ENCODE assay signal across 14 mouse cellular contexts in genomic region chr1:45276006-45276539, GRCm38 (mm10). TPM values are rescaled to one million over a fixed set of nuclear protein-coding genes. Genes with fewer than 3 reads are reported as not detected.
A peak's percentile ranks its signal among the peaks of the same experiment; 100 is the strongest.
DNase-seq lines count a peak whose midpoint lies in the region; ATAC-seq and TF ChIP-seq lines count a peak whose summit lies in the region.
"Had no signal": no experiment of that assay in that cellular context is flagged by ENCODE, and none has a peak within 500 bp of the region (broad histone marks: within the 10 kb centered on the region; RNA-seq: fewer than 3 reads in every experiment).

No protein-coding gene starts in this region.

- no peak for TF ChIP-seq POLR2A in limb, embryonic 14.5 days (IDR thresholded peaks at IDR 0.05; ENCODE audit: borderline replicate concordance, extremely low read depth, insufficient read depth, insufficient read length)

- intact Hi-C loops in heart, postnatal 10 days (cut with DNase I): no loop called here

- DNase-seq in gastrocnemius, adult 18-20 months (ENCODE audit: low spot score): peak; percentile 42
- DNase-seq in gastrocnemius, adult 8-10 months (ENCODE audit: low spot score in 2 of 2): no peak
- peak; percentile 14 for DNase-seq in limb, embryonic 14.5 days (ENCODE audit: low spot score)
- no peak for DNase-seq in limb, embryonic 10.5 days (ENCODE audit: low spot score)
- DNase-seq in heart, postnatal 10 days: peak; percentile 56 to 66
- DNase-seq in natural killer cell, adult 2 months (ENCODE audit: low spot score in 2 of 2): no peak
- DNase-seq in yolk sac, embryonic 10.5 days (ENCODE audit: low spot score): no peak
- DNase-seq: adrenal gland, adult 2 months; cerebellum, adult 18-20 months; kidney, adult 11 months; thymus, adult 18-20 months had no signal

- no peaks in the 10 kb centered on the region for H3K36me3 ChIP-seq in limb, embryonic 14.5 days (ENCODE audit: control insufficient read depth, insufficient read depth, low read length)
- no peaks in the 10 kb centered on the region for H3K36me3 ChIP-seq in limb, embryonic 10.5 days
- H3K36me3 ChIP-seq in midbrain, embryonic 15.5 days (replicated peaks): no peaks in the 10 kb centered on the region
- H3K36me3 ChIP-seq: embryonic facial prominence, embryonic 12.5 days; limb, embryonic 15.5 days had no signal

- H3K9me3 ChIP-seq in limb, embryonic 14.5 days (ENCODE audit: control insufficient read depth, low read length): no peaks in the 10 kb centered on the region
- no peaks in the 10 kb centered on the region for H3K9me3 ChIP-seq in limb, embryonic 10.5 days (replicated peaks)
- H3K9me3 ChIP-seq in midbrain, embryonic 15.5 days: no peaks in the 10 kb centered on the region
- H3K9me3 ChIP-seq: embryonic facial prominence, embryonic 12.5 days; limb, embryonic 15.5 days had no signal

- H3K27ac ChIP-seq in limb, embryonic 14.5 days (replicated peaks; ENCODE audit: low read depth, low read length): no peak overlapping the region
- H3K27ac ChIP-seq in limb, embryonic 10.5 days: no peak overlapping the region
- H3K27ac ChIP-seq in midbrain, embryonic 15.5 days: no peak overlapping the region
- H3K27ac ChIP-seq: embryonic facial prominence, embryonic 12.5 days; limb, embryonic 15.5 days had no signal

- no peaks in the 10 kb centered on the region for H3K27me3 ChIP-seq in limb, embryonic 14.5 days (ENCODE audit: control insufficient read depth, insufficient read depth, low read length)
- H3K27me3 ChIP-seq in limb, embryonic 10.5 days (ENCODE audit: low read depth, poor library complexity, severe bottlenecking): no peaks in the 10 kb centered on the region
- no peaks in the 10 kb centered on the region for H3K27me3 ChIP-seq in midbrain, embryonic 15.5 days (replicated peaks)
- H3K27me3 ChIP-seq: embryonic facial prominence, embryonic 12.5 days; limb, embryonic 15.5 days had no signal

- H3K4me1 ChIP-seq in limb, embryonic 14.5 days (ENCODE audit: control insufficient read depth, insufficient read depth, low read length): no peaks in the 10 kb centered on the region
- H3K4me1 ChIP-seq in limb, embryonic 10.5 days: no peaks in the 10 kb centered on the region
- H3K4me1 ChIP-seq in midbrain, embryonic 15.5 days: no peaks in the 10 kb centered on the region
- H3K4me1 ChIP-seq: embryonic facial prominence, embryonic 12.5 days; limb, embryonic 15.5 days had no signal

- no peak for ATAC-seq in limb, embryonic 14.5 days (ENCODE audit: low FRiP score, low read depth)
- ATAC-seq in midbrain, embryonic 15.5 days (replicated peaks): peak; percentile 37; the same call in 1 of the 2 replicates

- H3K4me3 ChIP-seq in limb, embryonic 14.5 days (replicated peaks; ENCODE audit: low read length): no peak overlapping the region
- H3K4me3 ChIP-seq in limb, embryonic 10.5 days: no peak overlapping the region
- H3K4me3 ChIP-seq in midbrain, embryonic 15.5 days: no peak overlapping the region
- H3K4me3 ChIP-seq: embryonic facial prominence, embryonic 12.5 days; limb, embryonic 15.5 days had no signal

- H3K4me2 ChIP-seq in limb, embryonic 14.5 days (replicated peaks; ENCODE audit: low read depth, low read length, severe bottlenecking): no peak overlapping the region
- H3K4me2 ChIP-seq in midbrain, embryonic 15.5 days: no peak overlapping the region
- H3K4me2 ChIP-seq: embryonic facial prominence, embryonic 12.5 days; limb, embryonic 15.5 days had no signal

- H3K9ac ChIP-seq in limb, embryonic 14.5 days (ENCODE audit: low read depth, low read length, severe bottlenecking): no peak overlapping the region
- H3K9ac ChIP-seq in midbrain, embryonic 15.5 days: no peak overlapping the region
- H3K9ac ChIP-seq: embryonic facial prominence, embryonic 12.5 days; limb, embryonic 15.5 days had no signal

- WGBS in limb, embryonic 14.5 days: 19% methylated on average over 2 of the region's 2 CpGs
- WGBS in limb, embryonic 10.5 days: 46% methylated on average over 2 of the region's 2 CpGs
- 45% methylated on average over 2 of the region's 2 CpGs for WGBS in midbrain, embryonic 15.5 days

RNA-seq across cellular contexts. Expression of gene Col3a1, which starts 35.3 kb away (rescaled TPM):
- 10 to 100 TPM; 72.3 to 85.2 TPM for total RNA-seq in gastrocnemius, adult 18-20 months (2021)
- total RNA-seq in gastrocnemius, adult 8-10 months (2022): 10 to 100 TPM; 24.4 to 70.8 (median 36.4) TPM
- 1,105 and 1,514 TPM in 2 replicates for polyA plus RNA-seq in limb, embryonic 14.5 days (2012; rRNA removed)
- 2,620 and 2,998 TPM in 2 replicates for polyA plus RNA-seq in limb, embryonic 14.5 days (2014; fragmentation: Nextera tagmentation; extraction: Ambion mirVana)
- 348 and 463 TPM in 2 replicates for polyA plus RNA-seq in limb, embryonic 10.5 days (2016; fragmentation: Nextera tagmentation; extraction: Ambion mirVana)
- 1,000 to 10,000 TPM; 1,780 to 1,796 TPM for total RNA-seq in heart, postnatal 10 days (2021)
- polyA plus RNA-seq in midbrain, embryonic 15.5 days (2015; fragmentation: Nextera tagmentation; extraction: Ambion mirVana): 173 and 194 TPM in 2 replicates

Comparison
In these comparisons a context has a peak if more than half of its experiments do, and no peak if none do; other contexts are left out.
1. DNase-seq: peak in gastrocnemius, adult 18-20 months (single experiment), limb, embryonic 14.5 days (single experiment) and heart, postnatal 10 days (2 of 2); none in gastrocnemius, adult 8-10 months (0 of 2), limb, embryonic 10.5 days (single experiment), natural killer cell, adult 2 months (0 of 2) and yolk sac, embryonic 10.5 days (single experiment).
2. RNA of gene Col3a1, which starts 35.3 kb away (total RNA-seq): 1,780 to 1,796 TPM in heart, postnatal 10 days; 72.3 to 85.2 TPM in gastrocnemius, adult 18-20 months and 24.4 to 70.8 TPM in gastrocnemius, adult 8-10 months; every median in the first group is over 10 times any median in the second.